In the genomic region with DNA sequence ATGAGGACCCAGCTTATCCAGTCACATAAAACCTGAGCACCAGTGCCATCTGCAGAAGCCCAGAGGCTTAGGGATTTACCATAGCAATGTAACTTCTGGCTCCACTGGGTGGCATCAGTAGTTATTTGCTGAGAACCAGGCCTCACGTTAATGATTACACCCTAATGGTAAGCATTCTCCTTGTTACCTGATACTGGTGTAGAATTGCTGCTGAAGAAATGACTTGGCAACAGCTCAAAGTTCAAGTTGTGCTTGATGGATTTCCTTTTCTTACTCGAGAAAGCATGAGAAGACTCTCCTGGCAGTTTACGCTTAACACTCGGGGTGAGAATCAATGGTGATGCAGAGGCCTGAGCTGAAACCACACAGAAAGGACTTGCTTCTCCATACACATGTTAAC, we compare ENCODE assay signal across 18 mouse cellular contexts. TPM values are rescaled to one million over a fixed set of nuclear protein-coding genes. Genes with fewer than 3 reads are reported as not detected.
A peak's percentile ranks its signal among the peaks of the same experiment; 100 is the strongest.
DNase-seq lines count a peak whose midpoint lies in the region; ATAC-seq and TF ChIP-seq lines count a peak whose summit lies in the region.
"Had no signal": no experiment of that assay in that cellular context is flagged by ENCODE, and none has a peak within 500 bp of the region (broad histone marks: within the 10 kb centered on the region; RNA-seq: fewer than 3 reads in every experiment).

No protein-coding gene starts in this region.

- TF ChIP-seq EP300 in liver, embryonic 14.5 days (IDR thresholded peaks at IDR 0.05; ENCODE audit: low read depth) = no peak

- no peaks in the 10 kb centered on the region for H3K27me3 ChIP-seq in liver, embryonic 14.5 days (ENCODE audit: control insufficient read depth, insufficient read depth, low read length)
- no peaks in the 10 kb centered on the region for H3K27me3 ChIP-seq in liver, embryonic 12.5 days (replicated peaks)
- no peaks in the 10 kb centered on the region for H3K27me3 ChIP-seq in kidney, embryonic 14.5 days (ENCODE audit: control insufficient read depth, insufficient read depth, low read length)
- H3K27me3 ChIP-seq in lung, embryonic 14.5 days (ENCODE audit: insufficient read depth, low read length) = no peaks in the 10 kb centered on the region
- no peaks in the 10 kb centered on the region for H3K27me3 ChIP-seq in stomach, embryonic 16.5 days (ENCODE audit: control insufficient read depth, insufficient read depth, low read length)
- no peaks in the 10 kb centered on the region for H3K27me3 ChIP-seq in embryonic facial prominence, embryonic 10.5 days (replicated peaks; ENCODE audit: low read depth, poor library complexity, severe bottlenecking)
- H3K27me3 ChIP-seq: embryonic facial prominence, embryonic 12.5 days; forebrain, embryonic 12.5 days; hindbrain, embryonic 15.5 days; limb, embryonic 12.5 days; neural tube, embryonic 13.5 days had no signal

- H3K4me1 ChIP-seq in liver, embryonic 14.5 days (replicated peaks; ENCODE audit: control insufficient read depth in 2 of 2, insufficient read depth in 2 of 2, low read length in 1 of 2) = no peaks in the 10 kb centered on the region
- peaks cover 3% of the 10 kb centered on the region; the same call in 1 of the 2 replicates for H3K4me1 ChIP-seq in liver, embryonic 12.5 days
- H3K4me1 ChIP-seq in kidney, embryonic 14.5 days (ENCODE audit: control insufficient read depth, insufficient read depth, low read length) = no peaks in the 10 kb centered on the region
- no peaks in the 10 kb centered on the region for H3K4me1 ChIP-seq in lung, embryonic 14.5 days (ENCODE audit: insufficient read depth)
- 0 out of 2 replicates have a peak, but pooled peaks cover 2% of the 10 kb centered on the region for H3K4me1 ChIP-seq in stomach, embryonic 16.5 days (ENCODE audit: control insufficient read depth, insufficient read depth, low read length)
- no peaks in the 10 kb centered on the region for H3K4me1 ChIP-seq in embryonic facial prominence, embryonic 10.5 days
- H3K4me1 ChIP-seq: embryonic facial prominence, embryonic 12.5 days; forebrain, embryonic 12.5 days; hindbrain, embryonic 15.5 days; limb, embryonic 12.5 days; neural tube, embryonic 13.5 days had no signal

- peaks cover 75% of the 10 kb centered on the region for H3K36me3 ChIP-seq in liver, embryonic 14.5 days (replicated peaks; ENCODE audit: control insufficient read depth, insufficient read depth, low read depth)
- peaks cover 83% of the 10 kb centered on the region for H3K36me3 ChIP-seq in liver, embryonic 12.5 days
- H3K36me3 ChIP-seq in kidney, embryonic 14.5 days (ENCODE audit: control insufficient read depth, insufficient read depth, low read length) = peaks cover 82% of the 10 kb centered on the region
- H3K36me3 ChIP-seq in lung, embryonic 14.5 days (ENCODE audit: insufficient read depth) = peaks cover 77% of the 10 kb centered on the region
- peaks cover 17% of the 10 kb centered on the region; the same call in 1 of the 2 replicates for H3K36me3 ChIP-seq in stomach, embryonic 16.5 days (ENCODE audit: control insufficient read depth, insufficient read depth, low read length)
- peaks cover 99% of the 10 kb centered on the region for H3K36me3 ChIP-seq in embryonic facial prominence, embryonic 10.5 days (replicated peaks)

- no peak for TF ChIP-seq CTCF in liver, embryonic 14.5 days (IDR thresholded peaks at IDR 0.05; ENCODE audit: low read depth)
- TF ChIP-seq CTCF in lung, embryonic 14.5 days (IDR thresholded peaks at IDR 0.05; ENCODE audit: low read depth) = no peak

- no peak overlapping the region for H3K4me2 ChIP-seq in liver, embryonic 14.5 days (ENCODE audit: low read depth)
- no peak overlapping the region for H3K4me2 ChIP-seq in liver, embryonic 12.5 days
- H3K4me2 ChIP-seq in kidney, embryonic 14.5 days (replicated peaks; ENCODE audit: low read depth, low read length) = no peak overlapping the region
- H3K4me2 ChIP-seq in lung, embryonic 14.5 days = no peak overlapping the region
- H3K4me2 ChIP-seq in stomach, embryonic 16.5 days (ENCODE audit: low read depth, low read length) = no peak overlapping the region
- H3K4me2 ChIP-seq: embryonic facial prominence, embryonic 12.5 days; forebrain, embryonic 12.5 days; hindbrain, embryonic 15.5 days; limb, embryonic 12.5 days; neural tube, embryonic 13.5 days had no signal

- H3K27ac ChIP-seq in liver, embryonic 14.5 days = no peak overlapping the region
- no peak overlapping the region for H3K27ac ChIP-seq in liver, embryonic 12.5 days
- no peak overlapping the region for H3K27ac ChIP-seq in kidney, embryonic 14.5 days (ENCODE audit: low read depth, low read length)
- no peak overlapping the region for H3K27ac ChIP-seq in lung, embryonic 14.5 days (ENCODE audit: low read depth)
- no peak overlapping the region for H3K27ac ChIP-seq in stomach, embryonic 16.5 days (ENCODE audit: low read length)
- no peak overlapping the region for H3K27ac ChIP-seq in embryonic facial prominence, embryonic 10.5 days (replicated peaks)
- H3K27ac ChIP-seq: embryonic facial prominence, embryonic 12.5 days; forebrain, embryonic 12.5 days; heart, adult 2 months; hindbrain, embryonic 15.5 days; limb, embryonic 12.5 days; neural tube, embryonic 13.5 days had no signal

- no peaks in the 10 kb centered on the region for H3K9me3 ChIP-seq in liver, embryonic 14.5 days (ENCODE audit: control insufficient read depth, low read length)
- H3K9me3 ChIP-seq in liver, embryonic 12.5 days (replicated peaks) = no peaks in the 10 kb centered on the region
- no peaks in the 10 kb centered on the region for H3K9me3 ChIP-seq in kidney, embryonic 14.5 days (ENCODE audit: control insufficient read depth, low read length)
- no peaks in the 10 kb centered on the region for H3K9me3 ChIP-seq in lung, embryonic 14.5 days (ENCODE audit: low read depth, low read length)
- H3K9me3 ChIP-seq in stomach, embryonic 16.5 days (replicated peaks; ENCODE audit: control insufficient read depth, low read length) = no peaks in the 10 kb centered on the region
- H3K9me3 ChIP-seq in embryonic facial prominence, embryonic 10.5 days = no peaks in the 10 kb centered on the region
- H3K9me3 ChIP-seq: embryonic facial prominence, embryonic 12.5 days; forebrain, embryonic 12.5 days; hindbrain, embryonic 15.5 days; limb, embryonic 12.5 days; neural tube, embryonic 13.5 days had no signal

- peak; percentile 28; the same call in 1 of the 2 replicates for ATAC-seq in liver, embryonic 14.5 days (ENCODE audit: insufficient read depth)
- no peak for ATAC-seq in liver, embryonic 12.5 days
- ATAC-seq in kidney, embryonic 14.5 days (ENCODE audit: low FRiP score, low TSS enrichment) = peak; percentile 80; the same call in 1 of the 2 replicates
- no peak; the same call in 1 of the 2 replicates for ATAC-seq in lung, embryonic 14.5 days (ENCODE audit: insufficient read depth)
- ATAC-seq in stomach, embryonic 16.5 days (ENCODE audit: insufficient read depth, low FRiP score) = peak; percentile 82
- no peak for ATAC-seq in erythroid progenitor cell, adult 5-6 weeks (replicated peaks; ENCODE audit: low FRiP score, poor library complexity, severe bottlenecking)
- no peak for ATAC-seq in megakaryocyte-erythroid progenitor cell, adult 5-6 weeks (replicated peaks; ENCODE audit: low FRiP score, low TSS enrichment, poor library complexity, severe bottlenecking)

- DNase-seq in liver, embryonic 14.5 days (ENCODE audit: low read depth in 3 of 3, low spot score in 3 of 3) = no peak
- peak; percentile 34 for DNase-seq in lung, embryonic 14.5 days
- no peak for DNase-seq in embryonic facial prominence, embryonic 10.5 days (ENCODE audit: low spot score)
- DNase-seq: adrenal gland, postnatal 10 days; cerebellum, postnatal 10 days; heart, adult 2 months; retina, postnatal 1 day; thymus, adult 2 months had no signal

- no peak overlapping the region for H3K4me3 ChIP-seq in liver, embryonic 14.5 days (ENCODE audit: insufficient read depth in 1 of 2, low read depth in 2 of 2, low read length in 2 of 2)
- no peak overlapping the region for H3K4me3 ChIP-seq in liver, embryonic 12.5 days
- H3K4me3 ChIP-seq in kidney, embryonic 14.5 days (ENCODE audit: low read length) = no peak overlapping the region
- no peak overlapping the region for H3K4me3 ChIP-seq in lung, embryonic 14.5 days (ENCODE audit: low read depth, low read length)
- no peak overlapping the region for H3K4me3 ChIP-seq in stomach, embryonic 16.5 days (replicated peaks; ENCODE audit: low read length)
- no peak overlapping the region for H3K4me3 ChIP-seq in embryonic facial prominence, embryonic 10.5 days
- H3K4me3 ChIP-seq: embryonic facial prominence, embryonic 12.5 days; forebrain, embryonic 12.5 days; heart, adult 2 months; hindbrain, embryonic 15.5 days; limb, embryonic 12.5 days; neural tube, embryonic 13.5 days had no signal

- H3K9ac ChIP-seq in liver, embryonic 14.5 days (replicated peaks) = no peak overlapping the region
- no peak overlapping the region for H3K9ac ChIP-seq in liver, embryonic 12.5 days
- H3K9ac ChIP-seq in kidney, embryonic 14.5 days (ENCODE audit: low read depth, low read length) = no peak overlapping the region
- H3K9ac ChIP-seq in lung, embryonic 14.5 days = no peak overlapping the region
- H3K9ac ChIP-seq in stomach, embryonic 16.5 days (ENCODE audit: low read length) = no peak overlapping the region
- H3K9ac ChIP-seq: embryonic facial prominence, embryonic 12.5 days; forebrain, embryonic 12.5 days; hindbrain, embryonic 15.5 days; limb, embryonic 12.5 days; neural tube, embryonic 13.5 days had no signal

- 76% methylated on average over 4 of the region's 4 CpGs for WGBS in liver, embryonic 14.5 days (ENCODE audit: insufficient replicate concordance)
- 84% methylated on average over 4 of the region's 4 CpGs for WGBS in liver, embryonic 12.5 days (ENCODE audit: insufficient replicate concordance)
- 49% methylated on average over 4 of the region's 4 CpGs for WGBS in kidney, embryonic 14.5 days
- 62% methylated on average over 4 of the region's 4 CpGs for WGBS in lung, embryonic 14.5 days
- WGBS in stomach, embryonic 16.5 days = 51% methylated on average over 4 of the region's 4 CpGs
- 81% methylated on average over 4 of the region's 4 CpGs for WGBS in embryonic facial prominence, embryonic 10.5 days

RNA-seq across cellular contexts. Expression of a gene that starts 9.0 kb away (rescaled TPM):
- polyA plus RNA-seq in liver, embryonic 14.5 days (2012; rRNA removed) = 9.3 and 14.4 TPM in 2 replicates
- 3.6 and 3.9 TPM in 2 replicates for polyA plus RNA-seq in liver, embryonic 14.5 days (2014; fragmentation: Nextera tagmentation; extraction: Ambion mirVana)
- 29.7 and 31.2 TPM in 2 replicates for polyA plus RNA-seq in liver, embryonic 12.5 days (2016; fragmentation: Nextera tagmentation; extraction: Ambion mirVana)
- 6.4 and 7.1 TPM in 2 replicates for polyA plus RNA-seq in kidney, embryonic 14.5 days (2014; fragmentation: Nextera tagmentation; extraction: Ambion mirVana)
- 5.2 and 6.0 TPM in 2 replicates for polyA plus RNA-seq in lung, embryonic 14.5 days (2014; fragmentation: Nextera tagmentation; extraction: Ambion mirVana)
- polyA plus RNA-seq in stomach, embryonic 16.5 days (2015; fragmentation: Nextera tagmentation; extraction: Ambion mirVana) = 20.8 and 24.1 TPM in 2 replicates
- total RNA-seq in erythroid progenitor cell, adult 5-6 weeks (2015; ENCODE audit: low replicate concordance) = 97.7 and 118 TPM in 2 replicates
- total RNA-seq in erythroid progenitor cell, adult 5-6 weeks (2017; ENCODE audit: low replicate concordance) = 134 and 154 TPM in 2 replicates
- 22.4 and 27.8 TPM in 2 replicates for total RNA-seq in megakaryocyte-erythroid progenitor cell, adult 5-6 weeks (2014; fragmentation: Nextera tagmentation)
- 27.6 and 35.1 TPM in 2 replicates for total RNA-seq in megakaryocyte-erythroid progenitor cell, adult 5-6 weeks (2017)
- polyA plus RNA-seq in embryonic facial prominence, embryonic 10.5 days (2016; fragmentation: Nextera tagmentation; extraction: Ambion mirVana) = 37.2 and 38.3 TPM in 2 replicates

RNA-seq across cellular contexts. Expression of a gene that starts 10.6 kb away (rescaled TPM):
- 0.13 TPM in 2 replicates for polyA plus RNA-seq in liver, embryonic 14.5 days (2012; rRNA removed)
- polyA plus RNA-seq in liver, embryonic 14.5 days (2014; fragmentation: Nextera tagmentation; extraction: Ambion mirVana) = not detected in 2 replicates
- not detected in 2 replicates for polyA plus RNA-seq in liver, embryonic 12.5 days (2016; fragmentation: Nextera tagmentation; extraction: Ambion mirVana)
- 5.2 and 6.8 TPM in 2 replicates for polyA plus RNA-seq in kidney, embryonic 14.5 days (2014; fragmentation: Nextera tagmentation; extraction: Ambion mirVana)
- polyA plus RNA-seq in lung, embryonic 14.5 days (2014; fragmentation: Nextera tagmentation; extraction: Ambion mirVana) = 0.30 and 0.57 TPM in 2 replicates
- polyA plus RNA-seq in stomach, embryonic 16.5 days (2015; fragmentation: Nextera tagmentation; extraction: Ambion mirVana) = 9.6 and 12.6 TPM in 2 replicates
- 3.2 and 8.4 TPM in 2 replicates for total RNA-seq in erythroid progenitor cell, adult 5-6 weeks (2015; ENCODE audit: low replicate concordance)
- 1.7 TPM in 1 of 2 replicates, not detected in the other for total RNA-seq in erythroid progenitor cell, adult 5-6 weeks (2017; ENCODE audit: low replicate concordance)
- total RNA-seq in megakaryocyte-erythroid progenitor cell, adult 5-6 weeks (2014; fragmentation: Nextera tagmentation) = 1.9 TPM in 1 of 2 replicates, not detected in the other
- total RNA-seq in megakaryocyte-erythroid progenitor cell, adult 5-6 weeks (2017) = not detected in 2 replicates
- polyA plus RNA-seq in embryonic facial prominence, embryonic 10.5 days (2016; fragmentation: Nextera tagmentation; extraction: Ambion mirVana) = 6.0 and 8.6 TPM in 2 replicates
- polyA plus RNA-seq: heart, adult 2 months had no signal

Comparison
In these comparisons a context has a peak if more than half of its experiments do, and no peak if none do; other contexts are left out.
1. ATAC-seq: peak in liver, embryonic 14.5 days (single experiment), kidney, embryonic 14.5 days (single experiment) and stomach, embryonic 16.5 days (single experiment); none in liver, embryonic 12.5 days (single experiment), lung, embryonic 14.5 days (single experiment), erythroid progenitor cell, adult 5-6 weeks (single experiment) and megakaryocyte-erythroid progenitor cell, adult 5-6 weeks (single experiment).